Mouse (Mus musculus) intestine, embryonic 16.5 days (tissue): ENCODE measurements around the gene Spdye4a. TPM values are rescaled to one million over a fixed set of nuclear protein-coding genes. Genes with fewer than 3 reads are reported as not detected.

ENCODE experiments used
- ATAC-seq: fragments of 200-750 bp; cut with Nextera tagmentation; 2 replicates; pipeline ENCODE4 v1.8.0; 2017; ENCODE audit warnings: moderate TSS enrichment, moderate library complexity
- H3K27ac ChIP-seq: fragments of 300-500 bp; sonication (generic); 2 replicates; pipeline ENCODE4 v1.5.1; 2014; ENCODE audit warnings: mild to moderate bottlenecking, low read length
- H3K27me3 ChIP-seq: fragments of 300-500 bp; sonication (generic); replicated peaks from 2 replicates; pipeline ENCODE4 v1.6.1; 2014; ENCODE audit warnings: low read length, control low read depth, mixed read lengths; ENCODE audit not compliant: control insufficient read depth, insufficient read depth
- H3K36me3 ChIP-seq: fragments of 300-500 bp; sonication (generic); 2 replicates; pipeline ENCODE4 v1.6.1; 2014; ENCODE audit warnings: low read length, control low read depth; ENCODE audit not compliant: control insufficient read depth, insufficient read depth
- H3K4me1 ChIP-seq: fragments of 300-500 bp; sonication (generic); 2 replicates; pipeline ENCODE4 v1.6.1; 2014; ENCODE audit warnings: low read length, control low read depth, mixed read lengths; ENCODE audit not compliant: control insufficient read depth, insufficient read depth
- H3K4me2 ChIP-seq: fragments of 300-500 bp; sonication (generic); 2 replicates; pipeline ENCODE4 v1.6.1; 2014; ENCODE audit warnings: low read depth, low read length, control low read depth
- H3K4me3 ChIP-seq: fragments of 300-500 bp; sonication (generic); 2 replicates; pipeline ENCODE4 v1.5.1; 2014; ENCODE audit warnings: mild to moderate bottlenecking, low read length
- H3K9ac ChIP-seq: fragments of 300-500 bp; sonication (generic); 2 replicates; pipeline ENCODE4 v1.6.1; 2014; ENCODE audit warnings: low read depth, low read length
- H3K9me3 ChIP-seq: fragments of 300-500 bp; sonication (generic); 2 replicates; pipeline ENCODE4 v1.6.1; 2016; ENCODE audit warnings: low read length, control low read depth; ENCODE audit not compliant: control insufficient read depth
- WGBS: fragments of 180-500 bp; shearing (Covaris S2); extraction: QIAGEN DNeasy Blood & Tissue Kit; methylation state at CpG from one replicate; pipeline ENCODE4 v1.1.7; 2014; 5-methylcytosine and 5-hydroxymethylcytosine counted together
- polyA plus RNA-seq: library from polyadenylated mRNA; unstranded; fragments of >200 nt; fragmentation: Nextera tagmentation; extraction: Ambion mirVana; gene quantifications from 2 replicates; pipeline ENCODE4 v1.2.1, GENCODE M21; 2015

Spdye4a gene
- polyA plus RNA-seq, result not detected in 2 replicates

DNA sequence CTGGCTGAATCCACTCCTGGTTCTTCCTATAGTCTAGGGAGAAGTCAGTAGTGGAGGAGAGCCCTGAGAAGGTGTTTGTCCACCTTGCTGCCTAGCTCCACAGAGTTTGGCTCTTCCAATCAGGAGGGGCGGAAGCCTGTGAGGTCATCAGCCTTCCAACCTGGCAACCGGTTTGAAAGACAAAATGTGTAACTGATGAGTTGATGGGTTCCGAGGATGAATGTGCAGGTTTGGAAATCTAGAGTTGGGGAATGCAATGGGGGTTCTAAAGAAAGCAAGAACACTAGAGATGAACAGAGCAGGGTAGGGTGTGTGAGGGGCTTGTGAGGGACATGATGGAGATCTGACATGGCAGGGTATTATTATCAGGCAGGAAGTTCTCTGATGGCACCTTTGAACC, at the start of gene Spdye4a:
Gene Spdye4a, minus strand, starts transcription at position 101 of the 400 bp plus-strand sequence.
- no peak within 1 kb of the TSS for H3K4me2 ChIP-seq
- no peak within 1 kb of the TSS for H3K9ac ChIP-seq
- H3K27me3 ChIP-seq, result no peaks in the 10 kb centered on the region
- no peak within 1 kb of the TSS for H3K4me3 ChIP-seq
- no peaks in the 10 kb centered on the region for H3K36me3 ChIP-seq
- 89% methylated on average over 3 of the region's 3 CpGs for WGBS
- no peak within 1 kb of the TSS for H3K27ac ChIP-seq
- no peaks in the 10 kb centered on the region for H3K9me3 ChIP-seq
- H3K4me1 ChIP-seq, result no peaks in the 10 kb centered on the region
- ATAC-seq, result no peak

DNA sequence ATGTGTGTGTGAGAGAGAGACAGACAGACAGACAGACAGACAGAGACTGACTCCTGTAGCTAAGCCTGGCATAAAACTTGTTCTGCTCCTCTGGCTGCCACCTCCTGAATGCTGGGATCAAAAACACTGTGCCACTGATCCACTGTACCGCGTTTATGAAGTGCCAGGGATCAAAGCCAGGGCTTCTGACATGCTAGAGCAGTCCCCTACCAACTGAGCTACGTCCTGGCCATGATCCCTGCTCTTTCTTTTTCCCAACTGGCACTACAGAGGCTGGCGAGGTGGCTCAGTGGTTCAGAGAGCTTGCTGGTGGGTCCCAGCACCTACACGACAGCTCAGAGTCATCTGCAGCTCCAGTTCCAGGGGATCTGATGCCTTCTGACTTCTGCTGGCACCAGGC, 49.1 kb upstream of the Spdye4a start:
- Histone ChIP-seq H3K4me1 (peaks cover under 1% of the 10 kb centered on the region; the same call in 1 of the 2 replicates), H3K4me3 (no peak overlapping the region), H3K9me3 (no peaks in the 10 kb centered on the region), H3K27ac (no peak overlapping the region), H3K9ac (no peak overlapping the region), H3K36me3 (no peaks in the 10 kb centered on the region), H3K4me2 (no peak overlapping the region), H3K27me3 (no peaks in the 10 kb centered on the region)
- ATAC-seq, result no peak
- 58% methylated on average over 5 of the region's 5 CpGs for WGBS

DNA sequence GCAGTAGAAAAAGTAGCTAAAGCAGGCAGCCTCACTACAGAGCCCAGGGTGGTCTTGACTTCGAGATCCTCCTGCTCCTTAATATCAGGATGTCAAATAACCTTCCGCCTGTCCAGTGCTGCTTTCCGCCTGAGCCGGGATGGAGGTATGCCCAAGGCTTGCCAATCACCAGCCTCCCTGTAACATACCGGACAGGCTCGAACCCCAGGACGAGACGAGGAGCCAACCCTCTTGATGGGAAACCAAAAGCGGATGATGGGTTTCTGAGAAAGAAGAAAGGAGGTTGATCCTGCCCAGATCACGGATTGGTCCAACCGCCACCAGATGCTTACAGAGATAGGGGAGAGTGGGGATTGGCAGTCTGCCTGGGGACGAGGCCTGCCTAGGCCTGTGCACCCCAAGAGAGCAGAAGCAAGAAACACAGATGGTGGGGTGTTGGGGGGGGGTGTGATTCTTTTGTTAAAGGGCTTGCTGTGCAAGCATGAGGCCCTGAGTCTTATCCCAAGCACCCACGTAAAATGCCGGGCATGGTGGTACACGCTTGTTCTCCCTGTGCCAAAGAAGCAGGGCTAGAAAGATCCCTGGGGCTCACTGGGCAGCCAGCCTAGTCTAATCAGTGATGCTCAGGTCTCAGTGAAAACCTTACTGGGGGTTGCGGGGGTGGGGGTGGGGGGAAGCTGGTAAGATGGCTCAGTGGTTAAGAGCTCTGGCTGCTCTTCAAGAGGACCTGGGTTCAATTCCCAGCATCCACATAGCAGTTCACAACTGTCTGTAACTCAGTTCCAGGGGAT, 46.0 kb upstream of the Spdye4a start:
- 92% methylated on average over 16 of the region's 16 CpGs for WGBS
- ATAC-seq, result no peak
- H3K27ac ChIP-seq, result no peak overlapping the region

DNA sequence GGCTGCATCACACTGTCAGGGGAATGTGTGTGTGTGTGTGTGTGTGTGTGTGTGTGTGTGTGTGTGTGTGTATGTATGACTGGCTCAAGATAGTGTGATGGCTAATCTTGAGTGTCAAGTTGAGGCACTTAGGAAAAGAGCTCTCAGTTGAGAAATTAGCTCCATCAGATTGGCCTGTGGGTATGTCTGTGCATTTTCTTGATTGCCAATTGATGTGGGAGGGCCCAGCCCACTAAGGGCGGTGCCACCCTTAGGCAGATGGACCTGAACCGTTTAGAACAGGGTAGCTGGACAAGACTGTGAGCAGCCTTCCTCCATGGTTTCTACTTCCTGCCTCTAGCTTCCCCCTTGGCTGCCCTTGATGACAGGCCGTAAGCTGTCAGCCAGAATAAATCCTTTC, 45.4 kb upstream of the Spdye4a start:
- ATAC-seq, result no peak
- Histone ChIP-seq H3K9ac (no peak overlapping the region), H3K9me3 (no peaks in the 10 kb centered on the region), H3K4me2 (no peak overlapping the region), H3K27me3 (no peaks in the 10 kb centered on the region), H3K4me3 (no peak overlapping the region), H3K4me1 (peaks cover 8% of the 10 kb centered on the region), H3K27ac (no peak overlapping the region), H3K36me3 (no peaks in the 10 kb centered on the region)
- 81% methylated on average over 3 of the region's 3 CpGs for WGBS

More for the DNA sequence above, 46.0 kb upstream of the Spdye4a start:
- no peaks in the 10 kb centered on the region for H3K27me3 ChIP-seq
- no peak overlapping the region for H3K9ac ChIP-seq
- H3K36me3 ChIP-seq, result no peaks in the 10 kb centered on the region
- no peak overlapping the region for H3K4me3 ChIP-seq
- peaks cover 8% of the 10 kb centered on the region for H3K4me1 ChIP-seq
- no peaks in the 10 kb centered on the region for H3K9me3 ChIP-seq
- H3K4me2 ChIP-seq, result no peak overlapping the region

DNA sequence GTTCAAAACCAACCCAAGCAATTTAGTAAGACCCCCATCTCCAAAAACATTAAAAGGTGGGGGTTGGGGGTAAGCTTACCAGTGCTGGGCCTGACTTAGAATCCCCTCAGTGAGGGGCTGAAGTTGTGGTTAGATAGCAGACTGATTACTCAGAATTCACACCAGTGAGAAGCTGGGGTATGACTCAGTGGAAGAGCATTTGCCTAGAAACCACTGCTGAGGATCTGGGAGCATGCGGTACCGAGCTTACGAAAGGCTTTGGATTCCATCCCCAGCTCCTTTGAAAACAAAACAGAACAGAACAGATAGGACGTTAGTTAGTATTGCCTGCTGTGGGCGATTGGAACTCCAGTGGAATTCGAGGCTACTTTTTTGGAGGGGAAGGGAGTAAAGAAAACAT, 45.0 kb upstream of the Spdye4a start:
- Histone ChIP-seq H3K27me3 (no peaks in the 10 kb centered on the region), H3K4me3 (no peak overlapping the region), H3K9me3 (no peaks in the 10 kb centered on the region), H3K36me3 (no peaks in the 10 kb centered on the region), H3K4me1 (peaks cover 8% of the 10 kb centered on the region), H3K9ac (no peak overlapping the region), H3K4me2 (no peak overlapping the region), H3K27ac (no peak overlapping the region)
- 87% methylated on average over 6 of the region's 6 CpGs for WGBS
- ATAC-seq, result no peak

DNA sequence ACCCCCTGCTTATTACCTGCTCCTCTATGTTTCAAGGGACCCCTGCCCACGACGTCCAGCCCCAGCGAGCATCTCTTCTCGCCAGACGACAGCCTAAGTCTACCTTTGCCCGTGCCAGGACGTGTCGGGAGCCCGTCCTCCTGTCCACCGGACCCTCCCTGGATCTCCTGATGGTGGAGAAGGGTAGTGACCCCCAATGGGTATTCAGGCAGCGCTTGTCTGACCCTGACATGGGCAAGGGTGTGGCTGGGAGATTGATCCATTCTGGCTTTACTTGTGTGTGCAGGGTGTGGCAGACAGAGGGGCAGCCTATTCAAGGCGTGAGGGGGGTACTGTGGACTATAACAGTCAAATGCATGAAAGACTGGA, 43.4 kb upstream of the Spdye4a start:
- Histone ChIP-seq H3K9ac (peak overlapping the region; percentile 94), H3K4me2 (peak overlapping the region; percentile 97), H3K36me3 (no peaks in the 10 kb centered on the region), H3K9me3 (no peaks in the 10 kb centered on the region), H3K4me3 (peak overlapping the region; percentile 93), H3K27me3 (no peaks in the 10 kb centered on the region), H3K4me1 (peaks cover 8% of the 10 kb centered on the region), H3K27ac (no peak overlapping the region)
- peak; percentile 34 for ATAC-seq
- 2% methylated on average over 12 of the region's 12 CpGs for WGBS

DNA sequence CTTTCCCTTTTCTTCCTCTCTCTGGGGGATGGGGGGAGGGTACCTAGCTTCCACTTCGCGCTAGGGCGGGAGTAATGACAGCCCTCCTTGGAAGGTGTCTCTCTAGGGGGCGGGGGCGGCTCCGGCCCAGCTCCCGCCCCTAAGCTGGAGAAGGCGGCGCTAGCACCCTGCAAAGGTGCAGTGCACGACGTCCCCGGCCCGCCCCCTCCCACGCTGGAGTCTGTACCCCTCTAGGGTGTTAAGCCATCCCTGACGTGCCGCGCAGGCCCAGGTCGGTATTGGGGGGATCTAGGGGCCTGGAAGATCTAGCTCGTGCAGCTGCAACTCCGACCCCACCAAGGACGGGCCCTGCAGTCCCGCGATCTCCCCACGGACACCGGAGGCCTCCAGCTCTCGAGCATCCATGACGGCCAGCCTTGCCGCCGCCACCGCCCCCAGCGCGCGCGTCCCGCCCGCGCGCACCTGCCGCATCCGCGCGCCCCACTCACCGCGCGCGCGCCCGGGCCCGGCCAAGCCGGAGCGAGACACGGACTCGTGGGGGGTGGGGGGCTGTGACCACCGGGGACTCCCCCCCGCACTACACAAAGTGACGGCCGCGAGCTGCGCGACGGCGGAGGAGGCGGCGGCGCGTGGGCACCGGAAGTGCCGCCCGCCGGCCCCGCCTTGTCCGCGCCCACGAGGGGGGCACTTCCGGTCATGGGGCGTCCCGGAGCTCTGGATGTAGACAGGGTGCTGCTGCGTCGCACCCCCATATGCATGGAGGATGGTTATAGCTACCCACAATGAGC, 42.9 kb upstream of the Spdye4a start, which contains the start of gene Zfp316:
Gene Zfp316, minus strand, starts transcription at position 660 of the 788 bp plus-strand sequence.
- peak within 1 kb of the TSS; percentile 97 for H3K4me2 ChIP-seq
- no peaks in the 10 kb centered on the region for H3K27me3 ChIP-seq
- WGBS, result under 1% methylated on average over 66 of the region's 79 CpGs
- H3K4me3 ChIP-seq, result peak within 1 kb of the TSS; percentile 93
- peaks cover 8% of the 10 kb centered on the region for H3K4me1 ChIP-seq
- H3K27ac ChIP-seq, result peak within 1 kb of the TSS; percentile 59
- no peaks in the 10 kb centered on the region for H3K36me3 ChIP-seq
- no peaks in the 10 kb centered on the region for H3K9me3 ChIP-seq
- peak within 1 kb of the TSS; percentile 94 for H3K9ac ChIP-seq
- ATAC-seq, result peak; percentile 85

DNA sequence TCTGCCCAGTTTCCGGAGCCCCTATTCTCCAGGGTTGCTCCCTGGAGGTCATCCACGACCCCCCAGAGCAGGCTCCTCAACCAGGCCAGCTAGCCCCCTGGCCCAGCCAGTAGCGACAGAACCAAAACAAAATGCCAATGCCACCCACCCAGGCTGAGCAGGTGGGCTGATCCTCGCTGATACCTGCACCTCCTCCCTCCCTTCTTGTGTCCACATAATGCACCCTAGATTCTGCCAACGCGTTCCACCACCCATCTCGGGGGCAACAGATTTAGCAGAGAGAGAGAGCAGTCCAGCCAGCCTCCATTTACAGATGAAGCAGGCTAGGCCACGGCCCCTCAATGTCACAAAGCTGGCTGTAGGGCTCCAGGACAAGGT, 42.3 kb upstream of the Spdye4a start:
- peak overlapping the region; percentile 94 for H3K9ac ChIP-seq
- no peak overlapping the region for H3K27ac ChIP-seq
- peak overlapping the region; percentile 97 for H3K4me2 ChIP-seq
- H3K36me3 ChIP-seq, result no peaks in the 10 kb centered on the region
- peaks cover 8% of the 10 kb centered on the region for H3K4me1 ChIP-seq
- H3K4me3 ChIP-seq, result peak overlapping the region; percentile 93
- 0 out of 2 replicates have a peak, but pooled peaks have one; percentile 10 for ATAC-seq
- WGBS, result 23% methylated on average over 8 of the region's 8 CpGs
- H3K27me3 ChIP-seq, result no peaks in the 10 kb centered on the region
- H3K9me3 ChIP-seq, result no peaks in the 10 kb centered on the region

DNA sequence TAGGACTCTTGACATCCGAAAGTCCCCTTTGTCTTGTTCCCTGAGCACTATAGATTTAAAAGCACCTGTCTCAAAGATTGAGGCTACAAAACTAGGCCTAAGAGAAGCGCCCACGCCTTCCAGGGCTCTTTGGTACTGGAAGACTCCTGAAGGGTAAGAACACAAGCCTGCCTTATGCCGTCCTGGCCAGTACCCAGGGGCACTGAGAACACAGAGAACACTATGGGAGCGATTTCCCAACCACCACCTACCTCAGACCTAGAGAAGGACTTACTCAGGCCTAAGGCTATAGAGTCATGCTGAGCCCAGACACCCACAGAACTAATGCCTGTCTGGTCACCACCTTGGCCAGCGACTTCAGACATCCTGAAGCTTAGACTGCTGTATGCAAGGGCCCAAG, 40.1 kb upstream of the Spdye4a start:
- Histone ChIP-seq H3K9me3 (no peaks in the 10 kb centered on the region), H3K9ac (no peak overlapping the region), H3K36me3 (0 out of 2 replicates have a peak, but pooled peaks cover 10% of the 10 kb centered on the region), H3K4me3 (no peak overlapping the region), H3K4me2 (no peak overlapping the region), H3K4me1 (peaks cover 8% of the 10 kb centered on the region), H3K27me3 (no peaks in the 10 kb centered on the region), H3K27ac (no peak overlapping the region)
- no peak for ATAC-seq
- 89% methylated on average over 6 of the region's 6 CpGs for WGBS
